Mouse (Mus musculus): ENCODE measurements around the gene Eng. TPM values are rescaled to one million over a fixed set of nuclear protein-coding genes. Genes with fewer than 3 reads are reported as not detected.

The Eng gene
- total and polyA plus RNA-seq, 3 experiments, result 0.08 to 0.47 (median 0.13) TPM

DNA sequence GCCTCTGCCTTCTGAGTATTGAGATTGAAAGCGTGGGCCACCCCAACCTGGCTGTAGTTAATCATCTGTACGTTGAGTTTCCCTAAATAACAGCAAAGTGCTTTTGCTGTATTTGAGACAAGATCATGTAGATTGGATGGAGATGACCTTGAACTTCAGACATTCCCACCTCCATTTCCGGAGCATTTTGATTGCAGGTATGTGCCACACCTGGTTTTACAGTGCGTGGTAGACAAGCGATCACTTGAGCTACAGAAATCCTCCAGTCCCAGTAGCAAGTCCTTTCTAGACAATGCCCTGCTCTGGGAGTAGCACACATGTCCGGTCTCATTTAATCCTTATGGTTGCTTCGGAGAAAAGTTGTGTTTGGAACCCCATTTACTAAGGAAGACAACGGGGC is 56.7 kb downstream of the Eng start:
- H3K4me3 ChIP-seq (replicated peaks in 1 of 3; ENCODE audit: low read depth in 2 of 3, low read length in 2 of 3, poor library complexity in 1 of 3), result no peak overlapping the region
- H3K36me3 ChIP-seq (replicated peaks in 1 of 2; ENCODE audit: control insufficient read depth in 1 of 2, insufficient read depth in 1 of 2, low read length in 1 of 2), result peaks cover 51 to 74% of the 10 kb centered on the region in 2 experiments
- in situ Hi-C loops (cut with MboI; ENCODE audit: low pct_ligation_motif_present, low pct_unique_long_range_greater_than_20kb, low sequenced_read_pairs), result no loop called here
- H3K27ac ChIP-seq (ENCODE audit: insufficient read depth, low read depth), result no peak overlapping the region
- H3K9me3 ChIP-seq (replicated peaks; ENCODE audit: low read length), result no peaks in the 10 kb centered on the region
- no peaks in the 10 kb centered on the region for H3K27me3 ChIP-seq (replicated peaks)
- H3K4me2 ChIP-seq (ENCODE audit: insufficient read depth, low read depth, poor library complexity, severe bottlenecking), result no peak overlapping the region
- dilution Hi-C loops (cut with MboI; ENCODE audit: extremely low pct_ligation_motif_present, extremely low pct_unique_long_range_greater_than_20kb, low sequenced_read_pairs), result no loop called here
- DNase-seq (ENCODE audit: extremely low read depth), result no peak
- H3K4me1 ChIP-seq (ENCODE audit: control insufficient read depth in 1 of 2, insufficient read depth in 2 of 2), result no peaks in the 10 kb centered on the region
- peaks cover 9% of the 10 kb centered on the region for H3K79me2 ChIP-seq (replicated peaks; ENCODE audit: control insufficient read depth, extremely low read depth, insufficient read depth, poor library complexity, severe bottlenecking)
- no peak overlapping the region for H3K9ac ChIP-seq (ENCODE audit: insufficient read depth, low read depth)
- no peak for TF ChIP-seq NELFE (IDR thresholded peaks at IDR 0.05; ENCODE audit: low read depth, low read length)
- no peak for TF ChIP-seq PAX5 (IDR thresholded peaks at IDR 0.05; ENCODE audit: low read length)
- TF ChIP-seq ZNF384 (IDR thresholded peaks at IDR 0.05; ENCODE audit: low read depth, low read length), result no peak
- TF ChIP-seq POLR2AphosphoS2 (IDR thresholded peaks at IDR 0.05; ENCODE audit: low read depth, low read length), result no peak
- no peak for TF ChIP-seq RAD21 (IDR thresholded peaks at IDR 0.05; ENCODE audit: low read depth, low read length)
- no peak for TF ChIP-seq GABPA (IDR thresholded peaks at IDR 0.05; ENCODE audit: insufficient replicate concordance, low read depth, low read length)
- TF ChIP-seq CTCF (conservative IDR thresholded peaks at IDR 0.05 in 1 of 2, IDR thresholded peaks at IDR 0.05 in 1 of 2; ENCODE audit: low read depth in 2 of 2, low read length in 2 of 2), result no peak
- no peak for TF ChIP-seq SIN3A (IDR thresholded peaks at IDR 0.05; ENCODE audit: low read length)
- no peak for TF ChIP-seq MXI1 (IDR thresholded peaks at IDR 0.05; ENCODE audit: low read depth, low read length)
- TF ChIP-seq MAX (IDR thresholded peaks at IDR 0.05; ENCODE audit: low read length), result no peak
- TF ChIP-seq IRF4 (IDR thresholded peaks at IDR 0.05; ENCODE audit: low read depth, low read length), result no peak
- TF ChIP-seq ELF1 (IDR thresholded peaks at IDR 0.05; ENCODE audit: low read depth, low read length), result no peak
- TF ChIP-seq ETS1 (conservative IDR thresholded peaks at IDR 0.05; ENCODE audit: low read depth, low read length), result no peak
- TF ChIP-seq USF1 (IDR thresholded peaks at IDR 0.05; ENCODE audit: low read depth, low read length), result no peak
- no peak for TF ChIP-seq TBP (conservative IDR thresholded peaks at IDR 0.05; ENCODE audit: low read depth, low read length)
- TF ChIP-seq USF2 (conservative IDR thresholded peaks at IDR 0.05; ENCODE audit: low read depth, low read length), result no peak
- TF ChIP-seq MYC (IDR thresholded peaks at IDR 0.05; ENCODE audit: low read depth, low read length), result no peak

DNA sequence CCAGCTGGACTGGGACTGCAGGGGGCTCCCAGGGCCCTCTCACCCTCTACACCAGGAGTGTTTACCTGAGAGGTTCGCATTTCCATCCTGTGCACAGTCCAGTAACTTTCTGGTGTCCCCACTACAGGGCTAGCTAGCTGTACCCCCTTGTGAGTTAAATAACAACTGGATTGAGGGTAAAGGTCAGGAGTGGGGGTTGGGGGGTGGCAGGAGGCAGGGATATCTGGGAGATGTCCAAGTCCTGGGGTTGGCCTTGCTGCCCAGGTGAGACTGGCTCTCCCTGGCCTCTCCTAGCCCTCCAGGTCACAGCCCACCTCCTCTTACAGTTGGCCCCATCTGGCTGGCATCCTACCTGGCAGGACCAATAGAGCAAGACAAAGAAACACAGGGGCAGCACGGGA is 57.6 kb downstream of the Eng start, which contains the start of gene Fpgs:
Gene Fpgs (minus strand): TSS at position 125 of the 401 bp plus-strand sequence.
- in situ Hi-C loops (cut with MboI; ENCODE audit: low pct_ligation_motif_present, low pct_unique_long_range_greater_than_20kb, low sequenced_read_pairs) (no loop called here), dilution Hi-C loops (cut with MboI; ENCODE audit: extremely low pct_ligation_motif_present, extremely low pct_unique_long_range_greater_than_20kb, low sequenced_read_pairs) (no loop called here)
- TF ChIP-seq PAX5 (IDR thresholded peaks at IDR 0.05; ENCODE audit: low read length), result no peak
- TF ChIP-seq BHLHE40 (IDR thresholded peaks at IDR 0.05; ENCODE audit: low read depth, low read length), result no peak
- no peak for TF ChIP-seq MYC (IDR thresholded peaks at IDR 0.05; ENCODE audit: low read depth, low read length)
- Histone ChIP-seq H3K9me3 (replicated peaks; ENCODE audit: low read length) (no peaks in the 10 kb centered on the region), H3K4me3 (replicated peaks in 1 of 3; ENCODE audit: low read depth in 2 of 3, low read length in 2 of 3, poor library complexity in 1 of 3) (no peak within 1 kb of the TSS), H3K4me2 (ENCODE audit: insufficient read depth, low read depth, poor library complexity, severe bottlenecking) (no peak within 1 kb of the TSS), H3K79me2 (replicated peaks; ENCODE audit: control insufficient read depth, extremely low read depth, insufficient read depth, poor library complexity, severe bottlenecking) (peaks cover 18% of the 10 kb centered on the region), H3K36me3 (replicated peaks in 1 of 2; ENCODE audit: control insufficient read depth in 1 of 2, insufficient read depth in 1 of 2, low read length in 1 of 2) (peaks cover 60 to 83% of the 10 kb centered on the region in 2 experiments), H3K4me1 (ENCODE audit: control insufficient read depth in 1 of 2, insufficient read depth in 2 of 2) (peaks cover 0 to 4% of the 10 kb centered on the region in 2 experiments; a peak in 2 of 4 replicates), H3K27me3 (replicated peaks) (no peaks in the 10 kb centered on the region), H3K9ac (ENCODE audit: insufficient read depth, low read depth) (no peak within 1 kb of the TSS), H3K27ac (ENCODE audit: insufficient read depth, low read depth) (no peak within 1 kb of the TSS)
- no peak for DNase-seq (ENCODE audit: extremely low read depth)
